Mouse (Mus musculus) stomach, embryonic 14.5 days (tissue): ENCODE results near the gene Frat2. TPM values are rescaled to one million over a fixed set of nuclear protein-coding genes. Genes with fewer than 3 reads are reported as not detected.

Experiments used
- ATAC-seq: fragments of 200-750 bp; cut with Nextera tagmentation; 2 replicates; pipeline ENCODE4 v1.8.0; 2017; ENCODE audit warnings: low read depth, moderate TSS enrichment; ENCODE audit not compliant: insufficient number of reproducible peaks, insufficient read depth, low FRiP score
- H3K27ac ChIP-seq: fragments of 300-500 bp; sonication (generic); 2 replicates; pipeline ENCODE4 v1.5.1; 2014; ENCODE audit warnings: mild to moderate bottlenecking, low read length, moderate library complexity, mixed read lengths
- H3K27me3 ChIP-seq: fragments of 300-500 bp; sonication (generic); 2 replicates; pipeline ENCODE4 v1.6.1; 2014; ENCODE audit warnings: low read length, control low read depth, mixed read lengths; ENCODE audit not compliant: control insufficient read depth, insufficient read depth
- H3K36me3 ChIP-seq: fragments of 300-500 bp; sonication (generic); 2 replicates; pipeline ENCODE4 v1.6.1; 2014; ENCODE audit warnings: mild to moderate bottlenecking, control low read depth, low read length, moderate library complexity, mixed read lengths; ENCODE audit not compliant: control insufficient read depth, insufficient read depth
- H3K4me1 ChIP-seq: fragments of 300-500 bp; sonication (generic); 2 replicates; pipeline ENCODE4 v1.6.1; 2014; ENCODE audit warnings: low read length, control low read depth, mixed read lengths; ENCODE audit not compliant: control insufficient read depth, insufficient read depth
- H3K4me2 ChIP-seq: fragments of 300-500 bp; sonication (generic); replicated peaks from 2 replicates; pipeline ENCODE4 v1.6.1; 2014; ENCODE audit warnings: low read depth, low read length, control low read depth
- H3K4me3 ChIP-seq: fragments of 300-500 bp; sonication (generic); 2 replicates; pipeline ENCODE4 v1.5.1; 2014; ENCODE audit warnings: low read depth, low read length, control low read depth
- H3K9ac ChIP-seq: fragments of 300-500 bp; sonication (generic); replicated peaks from 2 replicates; pipeline ENCODE4 v1.6.1; 2014; ENCODE audit warnings: low read depth, mild to moderate bottlenecking, control low read depth, low read length, moderate library complexity, mixed read lengths
- H3K9me3 ChIP-seq: fragments of 300-500 bp; sonication (generic); 2 replicates; pipeline ENCODE4 v1.6.1; 2016; ENCODE audit warnings: low read depth, low read length, control low read depth; ENCODE audit not compliant: control insufficient read depth
- WGBS: fragments of 180-500 bp; shearing (Covaris S2); extraction: QIAGEN DNeasy Blood & Tissue Kit; methylation state at CpG from one replicate; pipeline ENCODE4 v1.1.7; 2014; 5-methylcytosine and 5-hydroxymethylcytosine counted together
- polyA plus RNA-seq: library from polyadenylated mRNA; unstranded; fragments of >200 nt; fragmentation: Nextera tagmentation; extraction: Ambion mirVana; gene quantifications from 2 replicates; pipeline ENCODE4 v1.2.1, GENCODE M21; 2014

Frat2 gene
- polyA plus RNA-seq, 1 experiment from 2014 or later = 3.5 TPM

DNA sequence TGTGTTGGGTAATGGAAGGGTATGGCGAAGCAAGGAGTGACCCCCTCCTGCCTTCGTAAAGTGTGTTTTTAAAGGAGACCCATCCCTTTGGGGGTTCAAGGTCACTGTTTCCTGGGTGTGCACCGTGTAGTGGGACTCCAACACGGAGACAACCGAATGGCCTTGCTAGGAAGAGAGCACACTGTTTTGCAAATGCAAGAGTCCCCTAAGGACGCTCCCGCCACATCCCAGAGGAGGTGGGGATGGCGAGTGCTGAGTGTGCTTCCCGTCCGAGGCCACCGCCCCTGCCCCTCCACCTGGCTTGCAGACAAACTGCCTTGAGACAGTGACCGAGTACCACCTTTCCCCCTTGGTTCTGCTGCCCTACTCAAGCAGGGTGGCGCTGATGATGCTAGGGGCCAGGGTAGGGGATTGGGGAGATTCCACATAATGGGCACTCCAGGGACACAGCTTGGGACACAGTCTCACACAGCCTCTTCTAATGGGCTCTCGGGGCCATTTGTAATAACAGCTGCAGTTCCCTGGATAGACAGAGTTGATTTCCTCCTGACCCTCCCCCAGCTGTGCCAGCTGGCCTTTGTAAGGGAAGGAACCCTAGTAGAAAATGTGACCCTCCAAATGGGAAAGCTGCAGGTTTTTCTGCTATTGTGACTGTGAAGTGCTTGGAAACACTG lies 16.1 kb downstream of the Frat2 start:
- H3K4me2 ChIP-seq = peak overlapping the region; percentile 93
- no peak overlapping the region for H3K27ac ChIP-seq
- 0 out of 2 replicates have a peak, but pooled peaks cover 5% of the 10 kb centered on the region for H3K4me1 ChIP-seq
- 12% methylated on average over 14 of the region's 14 CpGs for WGBS
- no peak for ATAC-seq
- H3K36me3 ChIP-seq = no peaks in the 10 kb centered on the region
- no peaks in the 10 kb centered on the region for H3K9me3 ChIP-seq
- peak overlapping the region; percentile 57 for H3K4me3 ChIP-seq
- H3K9ac ChIP-seq = no peak overlapping the region
- no peaks in the 10 kb centered on the region for H3K27me3 ChIP-seq

DNA sequence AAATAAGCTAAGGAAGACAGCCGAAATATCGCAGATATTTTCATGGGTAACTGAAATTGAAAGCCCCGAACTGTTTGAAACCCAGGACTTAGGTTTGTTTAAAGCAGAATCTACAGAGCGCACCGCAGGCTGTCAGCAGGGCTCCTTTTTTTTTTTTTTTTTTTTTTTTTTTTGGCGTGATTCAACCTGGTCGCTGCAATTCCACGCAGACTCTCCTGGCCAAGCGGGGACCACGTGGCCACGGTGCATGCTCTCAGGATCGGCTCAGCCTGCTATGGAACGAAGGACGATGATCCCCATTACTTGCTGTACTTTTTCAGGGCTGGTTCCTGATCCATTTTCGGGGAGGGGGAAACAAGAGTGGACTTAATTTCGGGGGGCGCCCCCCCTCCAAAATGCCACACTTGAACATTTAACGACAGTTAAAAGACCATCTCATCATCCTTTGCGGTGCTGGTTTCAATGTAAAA lies 16.8 kb downstream of the Frat2 start:
- Histone ChIP-seq H3K27me3 (no peaks in the 10 kb centered on the region), H3K9ac (peak overlapping the region; percentile 58; the same call in 1 of the 2 replicates), H3K27ac (peak overlapping the region; percentile 84; the same call in 1 of the 2 replicates), H3K4me3 (peak overlapping the region; percentile 57), H3K36me3 (no peaks in the 10 kb centered on the region), H3K4me2 (peak overlapping the region; percentile 93), H3K4me1 (0 out of 2 replicates have a peak, but pooled peaks cover 5% of the 10 kb centered on the region), H3K9me3 (no peaks in the 10 kb centered on the region)
- 1% methylated on average over 19 of the region's 19 CpGs for WGBS
- ATAC-seq = no peak

DNA sequence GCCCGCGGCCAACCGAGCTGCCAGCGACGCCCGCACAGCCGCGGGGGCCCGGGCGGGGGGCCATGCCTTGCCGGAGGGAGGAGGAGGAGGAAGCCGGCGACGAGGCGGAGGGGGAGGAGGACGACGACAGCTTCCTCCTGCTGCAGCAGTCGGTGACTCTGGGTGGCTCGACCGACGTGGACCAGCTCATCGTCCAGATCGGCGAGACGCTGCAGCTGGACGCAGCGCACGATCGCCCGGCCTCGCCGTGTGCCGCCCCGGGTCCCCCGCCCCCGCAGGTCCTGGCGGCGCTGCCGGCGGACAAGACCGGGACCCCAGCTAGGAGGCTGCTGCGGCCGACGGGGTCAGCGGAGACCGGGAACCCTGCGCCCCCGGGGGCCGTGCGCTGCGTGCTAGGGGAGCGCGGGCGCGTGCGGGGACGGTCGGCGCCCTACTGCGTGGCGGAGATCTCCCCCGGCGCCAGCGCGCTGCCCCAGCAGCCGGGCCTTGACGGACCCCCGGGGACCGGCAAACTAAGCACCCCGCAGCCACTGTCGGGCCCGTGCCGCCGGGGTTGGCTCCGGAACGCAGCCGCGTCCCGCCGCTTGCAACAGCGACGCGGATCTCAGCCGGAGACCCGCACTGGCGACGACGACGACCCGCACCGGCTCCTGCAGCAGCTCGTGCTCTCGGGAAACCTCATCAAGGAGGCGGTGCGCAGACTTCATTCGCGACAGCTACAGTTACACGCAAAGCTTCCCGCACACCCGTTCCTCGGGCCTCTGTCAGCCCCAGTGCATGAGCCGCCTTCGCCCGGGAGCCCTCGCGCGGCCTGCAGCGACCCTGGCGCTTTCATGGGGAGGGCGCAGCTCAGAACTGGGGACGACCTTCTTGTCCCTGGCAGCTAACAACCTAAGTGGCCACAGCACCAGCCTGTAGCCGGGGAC lies 17.6 kb downstream of the Frat2 start:
- WGBS = under 1% methylated on average over 110 of the region's 112 CpGs
- H3K9ac ChIP-seq = peak overlapping the region; percentile 58
- H3K9me3 ChIP-seq = no peaks in the 10 kb centered on the region
- H3K4me2 ChIP-seq = peak overlapping the region; percentile 93
- 0 out of 2 replicates have a peak, but pooled peaks cover 5% of the 10 kb centered on the region for H3K4me1 ChIP-seq
- ATAC-seq = no peak; the same call in 1 of the 2 replicates
- H3K4me3 ChIP-seq = peak overlapping the region; percentile 57
- peak overlapping the region; percentile 84 for H3K27ac ChIP-seq
- no peaks in the 10 kb centered on the region for H3K27me3 ChIP-seq
- H3K36me3 ChIP-seq = no peaks in the 10 kb centered on the region

DNA sequence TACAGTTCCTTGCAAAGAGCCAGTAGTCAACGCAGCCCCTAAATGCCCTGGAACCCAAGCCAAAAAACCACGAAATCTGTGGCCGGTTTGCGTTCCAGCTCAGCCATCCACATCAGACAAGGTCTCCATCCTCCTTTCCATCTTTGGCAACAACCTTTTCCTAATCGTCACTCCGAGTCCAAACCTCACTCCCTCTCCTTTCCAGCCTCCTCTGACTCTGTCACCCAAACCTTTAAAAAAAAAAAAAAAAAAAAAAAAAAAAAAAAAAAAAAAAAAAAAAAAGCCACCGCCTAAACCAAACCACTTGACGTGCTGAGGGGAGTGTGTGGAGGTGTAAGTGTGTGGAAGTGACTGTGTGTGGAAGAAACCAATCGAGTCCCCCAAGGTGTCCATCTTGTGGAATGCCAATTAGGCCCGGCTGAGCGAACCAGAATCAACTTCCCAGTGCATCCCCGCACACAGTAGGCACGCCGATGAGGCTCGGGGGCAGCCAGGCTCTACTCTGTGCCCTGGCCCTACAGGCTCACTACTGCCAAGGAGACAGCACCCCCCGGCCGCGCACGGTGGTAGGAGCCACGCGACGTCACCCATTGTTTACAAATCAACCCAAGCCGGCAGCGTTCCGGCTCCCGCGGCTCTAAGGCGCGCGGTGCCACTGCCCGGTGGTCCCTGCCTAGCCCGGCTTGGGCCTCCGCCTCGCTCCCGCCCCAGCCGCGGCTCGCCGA lies 18.4 kb downstream of the Frat2 start, which contains the start of gene Frat1:
Gene Frat1 (plus strand): TSS at position 590 of the 725 bp plus-strand sequence.
- Histone ChIP-seq H3K4me3 (peak within 1 kb of the TSS; percentile 57), H3K27me3 (no peaks in the 10 kb centered on the region), H3K4me2 (peak within 1 kb of the TSS; percentile 93), H3K4me1 (0 out of 2 replicates have a peak, but pooled peaks cover 5% of the 10 kb centered on the region), H3K36me3 (no peaks in the 10 kb centered on the region), H3K9ac (peak within 1 kb of the TSS; percentile 58), H3K9me3 (no peaks in the 10 kb centered on the region), H3K27ac (peak within 1 kb of the TSS; percentile 84)
- ATAC-seq = peak; percentile 92
- 1% methylated on average over 39 of the region's 39 CpGs for WGBS

DNA sequence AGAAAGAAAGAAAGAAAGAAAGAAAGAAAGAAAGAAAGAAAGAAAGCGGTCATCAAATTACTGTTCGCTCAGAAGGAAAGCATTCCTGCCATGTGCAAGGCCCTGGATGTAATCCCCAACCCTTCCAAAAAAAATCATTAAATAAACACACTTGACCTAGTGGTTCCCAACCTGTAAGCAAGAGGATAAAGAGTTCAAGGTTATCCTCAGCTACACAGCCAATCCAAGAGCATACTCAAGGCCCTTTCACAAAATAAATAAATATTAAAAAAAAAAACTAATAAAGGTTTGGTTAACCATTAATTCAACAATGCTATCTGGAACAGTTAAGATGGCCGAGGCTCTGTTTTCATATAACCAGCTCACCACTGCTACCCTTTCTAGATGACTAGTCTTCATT lies 19.0 kb downstream of the Frat2 start:
- no peaks in the 10 kb centered on the region for H3K9me3 ChIP-seq
- H3K9ac ChIP-seq = no peak overlapping the region
- H3K27me3 ChIP-seq = no peaks in the 10 kb centered on the region
- ATAC-seq = no peak
- 0 out of 2 replicates have a peak, but pooled peaks cover 5% of the 10 kb centered on the region for H3K4me1 ChIP-seq
- no peaks in the 10 kb centered on the region for H3K36me3 ChIP-seq
- H3K4me2 ChIP-seq = peak overlapping the region; percentile 93
- peak overlapping the region; percentile 57; the same call in 1 of the 2 replicates for H3K4me3 ChIP-seq
- no peak overlapping the region for H3K27ac ChIP-seq
- WGBS = 55% methylated on average over 3 of the region's 3 CpGs

DNA sequence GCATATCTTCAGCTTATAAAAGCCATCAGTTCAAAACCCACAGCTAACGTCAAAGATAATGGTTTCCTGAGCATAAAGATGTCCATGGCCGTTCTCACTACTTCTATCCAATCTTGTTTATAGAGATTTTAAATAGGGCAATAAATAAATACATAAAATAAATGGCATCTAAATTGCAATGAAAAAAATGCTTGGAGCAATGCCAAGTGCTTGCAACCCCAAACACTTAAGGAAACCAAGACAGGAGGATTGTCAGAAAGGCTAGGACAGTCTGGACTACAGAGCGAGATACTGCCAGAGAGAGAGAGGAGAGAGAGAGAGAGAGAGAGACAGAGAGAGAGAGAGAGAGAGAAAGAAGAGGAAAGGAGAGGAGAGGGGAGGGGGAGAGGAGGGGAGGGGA lies 21.4 kb downstream of the Frat2 start:
- Histone ChIP-seq H3K4me3 (no peak overlapping the region), H3K9ac (no peak overlapping the region), H3K9me3 (no peaks in the 10 kb centered on the region), H3K4me2 (no peak overlapping the region), H3K27ac (no peak overlapping the region), H3K27me3 (no peaks in the 10 kb centered on the region), H3K4me1 (no peaks in the 10 kb centered on the region), H3K36me3 (no peaks in the 10 kb centered on the region)
- ATAC-seq = no peak
- WGBS = 79% methylated on average over 3 of the region's 3 CpGs

DNA sequence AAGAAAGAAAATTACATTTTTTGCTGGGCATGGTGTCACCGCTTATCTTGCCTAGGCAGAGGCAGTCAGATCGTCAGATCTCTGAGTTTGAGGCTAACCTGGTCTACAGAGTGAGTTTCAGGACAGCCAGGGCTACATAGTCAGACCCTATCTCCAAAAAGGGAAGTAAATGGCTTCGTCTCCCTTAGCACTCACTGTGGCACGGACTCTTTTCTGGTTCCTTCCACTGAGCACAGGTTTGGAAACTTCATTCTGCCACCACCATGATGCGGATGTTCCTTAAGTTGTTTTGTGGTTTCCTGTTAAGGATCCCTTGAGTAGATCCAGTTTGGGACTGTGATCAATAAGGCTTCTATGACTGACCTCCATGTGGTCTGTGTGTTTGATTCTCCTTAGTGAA lies 23.0 kb downstream of the Frat2 start:
- Histone ChIP-seq H3K27me3 (no peaks in the 10 kb centered on the region), H3K4me2 (no peak overlapping the region), H3K9me3 (no peaks in the 10 kb centered on the region), H3K27ac (no peak overlapping the region), H3K9ac (no peak overlapping the region), H3K4me1 (no peaks in the 10 kb centered on the region), H3K4me3 (no peak overlapping the region), H3K36me3 (no peaks in the 10 kb centered on the region)
- no peak for ATAC-seq
- WGBS = 81% methylated on average over 5 of the region's 5 CpGs

DNA sequence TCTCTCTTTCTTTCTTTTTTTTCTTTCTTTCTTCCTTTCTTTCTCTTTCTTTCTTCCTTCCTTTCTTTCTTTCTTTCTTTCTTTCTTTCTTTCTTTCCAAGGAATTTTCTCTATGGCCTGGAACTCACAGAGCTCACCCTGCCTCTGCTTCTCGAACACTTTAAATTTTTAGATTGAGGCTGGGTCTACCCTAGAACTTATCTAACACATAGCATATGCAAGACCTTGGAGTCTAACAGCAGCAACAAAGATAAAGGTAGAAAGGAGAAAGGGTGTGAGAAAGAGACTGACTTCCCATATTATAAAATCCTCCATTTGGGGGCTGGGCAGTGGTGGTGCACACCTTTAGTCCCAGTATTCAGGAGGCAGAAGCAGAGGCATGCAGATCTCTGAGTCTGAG lies 25.3 kb downstream of the Frat2 start:
- 85% methylated on average over 1 of the region's 1 CpGs for WGBS
- Histone ChIP-seq H3K4me2 (no peak overlapping the region), H3K9me3 (no peaks in the 10 kb centered on the region), H3K4me3 (no peak overlapping the region), H3K9ac (no peak overlapping the region), H3K27ac (no peak overlapping the region), H3K4me1 (no peaks in the 10 kb centered on the region), H3K27me3 (no peaks in the 10 kb centered on the region), H3K36me3 (no peaks in the 10 kb centered on the region)
- ATAC-seq = no peak
